Mouse (Mus musculus) C2C12 (cell line): ENCODE data around the gene Muc1. TPM values are rescaled to one million over a fixed set of nuclear protein-coding genes. Genes with fewer than 3 reads are reported as not detected.

Source experiments
- H3K27me3 ChIP-seq: one replicate; pipeline ENCODE4 v1.6.1; 2011; ENCODE audit not compliant: control insufficient read depth, insufficient read depth, insufficient read length
- H3K36me3 ChIP-seq: one replicate; pipeline ENCODE4 v1.6.1; 2011; ENCODE audit not compliant: control insufficient read depth, insufficient read depth
- H3K4me3 ChIP-seq: one replicate; pipeline ENCODE4 v1.5.1; 2011; ENCODE audit warnings: mild to moderate bottlenecking, control low read depth; ENCODE audit not compliant: poor library complexity, insufficient read depth, severe bottlenecking
- H3K79me2 ChIP-seq: one replicate; pipeline ENCODE4 v1.6.1; 2011; ENCODE audit not compliant: control insufficient read depth, insufficient read depth
- H3K79me3 ChIP-seq: one replicate; pipeline ENCODE4 v1.6.1; 2011; ENCODE audit warnings: low read depth, control low read depth
- H3ac ChIP-seq: one replicate; pipeline ENCODE3; 2011; ENCODE audit warnings: low read depth; ENCODE audit not compliant: control insufficient read depth, insufficient read length
- CEBPB ChIP-seq: IDR thresholded peaks from one replicate; pipeline ENCODE4 v1.6.1; 2011; ENCODE audit warnings: low read depth, mild to moderate bottlenecking, control low read depth, moderate library complexity
- CTCF ChIP-seq: IDR thresholded peaks from one replicate; pipeline ENCODE4 v1.5.1; 2011; ENCODE audit not compliant: control insufficient read depth, insufficient read depth, insufficient read length
- FOSL1 ChIP-seq: IDR thresholded peaks from one replicate; pipeline ENCODE4 v1.8.0; 2011; ENCODE audit warnings: mild to moderate bottlenecking, low read length; ENCODE audit not compliant: poor library complexity, insufficient read depth, severe bottlenecking
- MAX ChIP-seq: IDR thresholded peaks from one replicate; pipeline ENCODE4 v1.6.1; 2011; ENCODE audit warnings: mild to moderate bottlenecking, control low read depth
- MYOD1 ChIP-seq: IDR thresholded peaks from one replicate; pipeline ENCODE4 v1.6.1; 2011; ENCODE audit warnings: low read depth; ENCODE audit not compliant: control insufficient read depth, insufficient read length
- MYOG ChIP-seq: IDR thresholded peaks from one replicate; pipeline ENCODE4 v1.6.1; 2011; ENCODE audit not compliant: control insufficient read depth, insufficient read length; ENCODE audit errors: extremely low read depth
- USF1 ChIP-seq: IDR thresholded peaks from one replicate; pipeline ENCODE4 v1.6.1; 2011; ENCODE audit warnings: low read depth, mild to moderate bottlenecking, control low read depth, moderate library complexity
- microRNA-seq: library from miRNA; unstranded; fragments of <30 nt; microRNA quantifications from one replicate; pipeline ENCODE4, GENCODE M21; 2019; ENCODE audit warnings: borderline microRNAs expressed
- polyA plus RNA-seq: library from polyadenylated mRNA; unstranded; fragments of >200 nt; fragmentation: generic; extraction: Trizol; gene quantifications from one replicate; pipeline ENCODE4 v1.2.1, GENCODE M21; 2012; ENCODE audit warnings: missing spikeins

The Muc1 gene
- polyA plus RNA-seq, 1 experiment: 0.20 TPM

DNA sequence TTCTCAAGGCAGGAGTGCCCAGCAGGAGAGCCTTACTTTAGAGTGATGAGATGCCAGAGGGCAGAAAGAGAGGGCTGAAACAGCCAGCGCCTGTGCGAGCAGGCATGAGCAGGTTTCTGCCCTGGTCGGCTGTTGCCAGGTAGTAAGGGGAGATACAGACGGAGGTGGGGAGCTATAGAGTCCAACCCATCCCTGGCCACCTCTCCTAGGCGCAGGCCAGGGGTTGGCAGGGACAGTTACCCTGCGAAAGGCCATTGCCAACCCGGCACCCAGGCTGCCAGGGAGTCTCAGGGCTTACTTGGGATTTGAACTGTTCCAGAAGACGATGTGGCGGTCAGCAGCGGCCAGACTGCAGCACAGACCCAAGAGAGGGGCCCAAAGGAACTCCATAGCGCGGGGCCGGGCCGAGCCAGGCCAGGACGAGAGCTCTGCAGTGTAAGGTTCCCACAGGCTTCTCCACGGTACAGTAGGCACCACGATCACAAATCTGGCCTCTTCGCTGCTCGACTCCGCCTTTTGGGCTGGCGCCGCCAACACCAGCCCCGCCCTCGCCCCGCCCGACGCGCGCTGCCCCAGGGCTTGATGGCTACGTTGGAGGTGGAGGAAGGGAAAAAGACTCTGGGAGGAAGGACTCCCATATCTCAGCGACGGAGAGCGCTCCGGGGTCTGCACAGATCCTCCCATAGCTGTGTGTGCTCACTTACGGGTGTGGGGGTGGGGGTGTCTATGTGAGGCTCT lies 50.5 kb downstream of the Muc1 start:
- TF ChIP-seq MYOG (no peak), CEBPB (no peak), MAX (no peak), CTCF (no peak), MYOD1 (no peak), USF1 (no peak), FOSL1 (no peak)
- H3K36me3 ChIP-seq: peaks cover 8% of the 10 kb centered on the region
- H3K79me2 ChIP-seq: peaks cover 32% of the 10 kb centered on the region
- peak overlapping the region; percentile 45 for H3K4me3 ChIP-seq
- H3ac ChIP-seq: peak overlapping the region; percentile 87
- H3K79me3 ChIP-seq: peaks cover 12% of the 10 kb centered on the region
- no peaks in the 10 kb centered on the region for H3K27me3 ChIP-seq

DNA sequence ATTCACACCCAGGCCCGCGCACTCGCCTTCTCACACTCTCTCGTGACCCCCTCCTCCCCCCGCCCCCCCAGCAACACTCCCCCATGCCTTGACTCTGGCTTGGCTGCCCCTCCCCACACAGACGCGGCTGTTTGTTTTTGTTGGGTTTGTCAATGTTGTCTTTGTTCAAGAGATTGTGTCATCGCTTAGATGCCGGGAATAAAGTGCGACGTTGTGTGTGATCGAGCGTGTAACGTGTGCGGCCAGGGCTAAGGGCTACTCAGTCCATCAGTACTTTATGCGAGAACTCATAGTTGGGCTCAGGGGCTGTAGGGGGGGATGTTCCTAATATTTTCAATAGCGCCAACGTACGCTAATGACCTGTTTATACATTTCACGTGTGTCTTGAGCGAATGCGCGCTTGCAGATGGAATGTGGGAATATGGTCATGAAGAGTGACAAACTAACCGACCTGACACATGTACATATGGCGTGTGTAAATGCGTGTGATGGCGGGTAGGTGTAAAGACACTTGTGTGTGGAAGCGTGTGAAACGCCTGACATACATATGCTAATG lies 51.3 kb downstream of the Muc1 start:
- Histone ChIP-seq H3K79me3 (peaks cover 12% of the 10 kb centered on the region), H3K27me3 (no peaks in the 10 kb centered on the region), H3K4me3 (peak overlapping the region; percentile 45), H3K36me3 (peaks cover 5% of the 10 kb centered on the region), H3ac (peak overlapping the region; percentile 55), H3K79me2 (peaks cover 32% of the 10 kb centered on the region)
- TF ChIP-seq MAX (no peak), CTCF (no peak), MYOG (no peak), USF1 (no peak), CEBPB (no peak), FOSL1 (no peak), MYOD1 (no peak)

DNA sequence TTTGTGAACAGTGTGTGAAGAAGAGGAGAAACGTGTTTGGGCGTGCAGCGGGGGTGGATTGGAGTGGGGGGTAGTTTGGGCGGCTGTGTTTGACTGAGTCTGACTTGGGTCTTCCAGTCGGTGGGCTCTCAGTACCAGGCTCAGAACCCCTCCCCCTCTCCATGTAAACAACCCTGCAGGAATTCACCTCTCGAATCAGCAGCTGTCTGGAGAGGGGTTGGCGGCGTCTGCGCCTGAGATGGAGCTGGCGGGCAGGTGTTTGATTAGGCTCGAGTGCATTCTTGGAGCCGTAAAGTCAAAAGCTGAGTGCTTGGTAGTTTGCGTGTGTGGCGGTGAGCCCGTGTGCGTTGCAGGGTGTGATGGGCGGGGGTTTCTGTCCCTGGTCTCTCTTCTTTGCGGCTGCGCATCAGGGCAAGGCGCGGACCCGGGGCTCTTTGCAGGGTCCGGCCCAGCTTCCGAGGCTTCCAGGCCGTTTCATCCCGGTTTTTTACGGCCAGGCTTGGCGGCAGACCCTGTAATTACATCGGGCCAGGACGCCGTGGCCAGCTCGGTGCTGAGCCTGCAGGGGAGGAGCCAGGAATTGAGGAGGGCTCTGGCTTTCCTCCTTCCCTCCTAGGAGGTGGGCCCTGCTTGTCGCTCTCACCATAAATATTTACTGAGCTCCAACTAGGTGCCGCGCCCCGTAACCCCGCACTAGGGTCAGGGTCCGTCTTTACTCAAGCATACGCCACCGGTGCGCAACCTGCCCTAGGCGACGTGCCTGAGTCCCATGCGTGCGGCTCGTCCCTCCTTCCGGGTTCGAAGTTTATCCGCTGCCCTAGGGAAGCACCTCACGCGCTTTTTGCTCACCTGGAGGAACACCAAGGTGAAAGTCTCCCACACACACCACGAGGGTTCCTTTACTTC lies 52.0 kb downstream of the Muc1 start, which contains the start of gene Efna1:
TSS of gene Efna1 (minus strand) at position 537 of the 906 bp plus-strand sequence.
- Histone ChIP-seq H3K79me3 (peaks cover 12% of the 10 kb centered on the region), H3ac (no peak within 1 kb of the TSS), H3K4me3 (peak within 1 kb of the TSS; percentile 45), H3K79me2 (peaks cover 30% of the 10 kb centered on the region), H3K27me3 (peaks cover 5% of the 10 kb centered on the region), H3K36me3 (no peaks in the 10 kb centered on the region)
- no peak for TF ChIP-seq CTCF
- no peak for TF ChIP-seq MYOD1

GRCm38 (mm10) chr3:89281579-89282290 lies 52.9 kb downstream of the Muc1 start:
- TF ChIP-seq USF1 (no peak), CTCF (peak; percentile 92)
- Histone ChIP-seq H3ac (no peak overlapping the region), H3K79me2 (peaks cover 25% of the 10 kb centered on the region), H3K4me3 (no peak overlapping the region), H3K36me3 (no peaks in the 10 kb centered on the region), H3K79me3 (peaks cover 12% of the 10 kb centered on the region), H3K27me3 (peaks cover 5% of the 10 kb centered on the region)

DNA sequence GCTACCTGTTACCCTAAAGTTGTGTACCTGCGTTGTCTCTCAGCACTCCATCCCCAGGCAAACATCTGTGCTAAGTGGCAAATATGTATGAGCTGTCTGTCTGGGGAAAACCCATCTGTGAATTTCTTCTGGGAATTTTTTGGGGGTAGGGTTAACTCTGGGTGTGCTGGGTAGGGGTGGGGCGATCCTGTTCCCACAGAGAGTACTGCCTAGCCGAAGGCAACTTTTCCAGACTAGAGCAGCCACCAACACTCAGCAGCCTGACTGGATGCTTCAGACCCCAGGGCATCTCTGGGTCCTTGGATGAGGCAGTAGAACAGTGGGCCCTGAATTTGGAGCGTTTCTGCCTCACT lies 53.4 kb downstream of the Muc1 start:
- Histone ChIP-seq H3K27me3 (peaks cover 5% of the 10 kb centered on the region), H3K79me2 (peaks cover 19% of the 10 kb centered on the region), H3K79me3 (peaks cover 7% of the 10 kb centered on the region), H3K4me3 (no peak overlapping the region), H3ac (no peak overlapping the region), H3K36me3 (no peaks in the 10 kb centered on the region)
- TF ChIP-seq MYOD1 (no peak), MYOG (no peak), USF1 (no peak), CEBPB (no peak), FOSL1 (no peak), CTCF (no peak)

Small RNA genes lying within 50 kb of the gene (microRNA-seq; reads per million reads assigned to microRNA genes)
- gene Mir92b: 31.7 reads per million, percentile 66 among the genes with 10 or more reads in this experiment

Other genes starting within 250 kb of the Muc1 start
- 25.0 TPM for gene Rusc1, start 135.7 kb upstream of the Muc1 start, polyA plus RNA-seq
- gene Gm43738, start 128.0 kb upstream of the Muc1 start, polyA plus RNA-seq: 0.02 TPM
- gene Fdps, start 127.1 kb upstream of the Muc1 start, polyA plus RNA-seq: 384 TPM
- not detected for gene Pklr, start 92.9 kb upstream of the Muc1 start, polyA plus RNA-seq
- gene Hcn3, start 68.9 kb upstream of the Muc1 start, polyA plus RNA-seq: 0.15 TPM
- 14.5 TPM for gene Clk2, start 64.3 kb upstream of the Muc1 start, polyA plus RNA-seq
- 139 TPM for gene Scamp3, start 51.6 kb upstream of the Muc1 start, polyA plus RNA-seq
- 27.4 TPM for gene Fam189b, start 45.9 kb upstream of the Muc1 start, polyA plus RNA-seq
- gene Gba, start 26.1 kb upstream of the Muc1 start, polyA plus RNA-seq: 40.6 TPM
- gene Thbs3, start 13.9 kb upstream of the Muc1 start, polyA plus RNA-seq: 9.1 TPM
- 248 TPM for gene Mtx1, start 2.0 kb upstream of the Muc1 start, polyA plus RNA-seq
- 299 TPM for gene Krtcap2, start 16.9 kb downstream of the Muc1 start, polyA plus RNA-seq
- 11.0 TPM for gene Trim46, start 17.3 kb downstream of the Muc1 start, polyA plus RNA-seq
- 228 TPM for gene Dpm3, start 30.3 kb downstream of the Muc1 start, polyA plus RNA-seq
- 48.7 TPM for gene Slc50a1, start 41.5 kb downstream of the Muc1 start, polyA plus RNA-seq
- gene Efna1, start 52.1 kb downstream of the Muc1 start, polyA plus RNA-seq: 13.9 TPM
- gene Efna3, start 93.9 kb downstream of the Muc1 start, polyA plus RNA-seq: 2.9 TPM
- gene Efna4, start 109.0 kb downstream of the Muc1 start, polyA plus RNA-seq: 13.3 TPM
- gene Adam15, start 120.9 kb downstream of the Muc1 start, polyA plus RNA-seq: 60.2 TPM
- gene Dcst2, start 132.9 kb downstream of the Muc1 start, polyA plus RNA-seq: 0.01 TPM
- gene Dcst1, start 136.2 kb downstream of the Muc1 start, polyA plus RNA-seq: 0.20 TPM
- gene Zbtb7b, start 165.7 kb downstream of the Muc1 start, polyA plus RNA-seq: 29.5 TPM
- gene Lenep, start 173.7 kb downstream of the Muc1 start, polyA plus RNA-seq: not detected
- 11.0 TPM for gene Flad1, start 182.8 kb downstream of the Muc1 start, polyA plus RNA-seq
- 446 TPM for gene Cks1b, start 189.3 kb downstream of the Muc1 start, polyA plus RNA-seq
- gene Shc1, start 189.4 kb downstream of the Muc1 start, polyA plus RNA-seq: 86.3 TPM
- 53.1 TPM for gene Pygo2, start 201.2 kb downstream of the Muc1 start, polyA plus RNA-seq
- 34.6 TPM for gene Pbxip1, start 207.6 kb downstream of the Muc1 start, polyA plus RNA-seq
- gene Pmvk, start 225.5 kb downstream of the Muc1 start, polyA plus RNA-seq: 36.6 TPM